Mouse (Mus musculus): ENCODE results near the gene Thumpd2.

DNA sequence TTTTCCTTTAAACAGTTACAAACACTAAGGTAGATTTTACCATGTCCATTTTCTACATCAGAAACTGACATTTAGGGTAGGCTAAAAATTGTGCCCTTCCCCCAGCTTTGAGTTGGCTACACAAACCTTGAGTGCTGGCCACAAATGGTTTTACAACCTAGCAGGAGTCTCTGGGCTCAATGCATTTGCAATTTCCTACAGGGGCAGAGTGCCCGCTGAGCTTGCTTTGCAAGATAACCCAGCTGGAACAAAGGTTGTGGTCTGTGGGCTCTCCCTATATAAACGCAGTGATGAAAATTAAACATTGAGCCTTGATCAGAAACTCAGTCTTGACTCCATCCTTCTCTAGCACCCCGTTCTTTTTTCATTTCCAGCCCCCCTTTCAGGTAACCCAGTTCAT, 8.8 kb downstream of the Thumpd2 start:
- TF ChIP-seq POLR2A (IDR thresholded peaks at IDR 0.05; ENCODE audit: extremely low read depth, insufficient read depth, low read length), result no peak
- TF ChIP-seq CTCF (IDR thresholded peaks at IDR 0.05; ENCODE audit: extremely low read depth, insufficient read depth, low read length), result no peak

Data from cortical plate, adult 2 months (tissue).